Mouse (Mus musculus) thymus, postnatal 36 days (tissue): ENCODE data around the gene Zfp53.
A peak's percentile ranks its signal among the peaks of the same experiment; 100 is the strongest.
"Not testable (repeated sequence)": the region's sequence is repeated elsewhere in the genome, so short reads cannot be mapped to it uniquely, and the experiment has no call there.

ENCODE experiments used
- DNase-seq, 2 experiments: peaks; one replicate each; pipeline ENCODE4 v3.0.0; 2022; ENCODE audit warnings: mixed read lengths in 2 of 2

Gene Zfp53

DNA sequence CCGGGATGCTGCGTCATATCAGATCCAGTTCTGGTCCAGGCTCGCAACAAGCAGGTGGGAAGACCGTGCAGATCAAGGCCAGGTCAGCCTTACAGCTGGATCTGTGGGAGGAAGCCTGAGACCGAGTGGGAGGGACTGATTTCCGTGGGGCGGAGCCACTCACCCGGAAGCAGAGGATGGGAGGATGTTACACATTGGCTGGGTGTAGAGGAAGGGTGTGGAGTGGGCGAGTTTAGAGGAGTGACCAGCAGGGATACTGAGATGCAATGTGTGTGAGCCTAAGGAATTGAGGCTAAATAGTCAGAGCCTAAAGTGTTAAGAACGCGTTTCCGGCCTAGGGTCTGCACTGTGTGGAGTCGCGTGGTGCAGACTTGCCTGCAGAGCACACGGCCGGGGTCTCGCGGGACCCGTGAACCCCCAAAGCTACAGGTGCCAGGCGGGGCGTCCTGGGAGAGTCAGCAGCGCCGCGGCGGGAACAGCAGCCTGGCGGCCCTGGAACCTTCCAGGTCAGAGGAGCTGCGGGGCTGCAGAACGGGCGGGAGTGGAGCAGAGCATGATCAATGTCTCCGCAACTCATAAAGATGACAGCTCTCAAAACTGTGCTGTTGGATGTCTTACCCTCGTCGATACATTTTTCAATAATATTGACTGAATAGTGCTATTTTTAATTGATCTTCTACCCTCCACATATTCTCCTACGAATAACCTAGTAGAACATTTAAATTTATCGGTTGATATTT, at the start of gene Zfp53:
Gene Zfp53 (plus strand): TSS at position 239 of the 740 bp plus-strand sequence.
- DNase-seq, result peak; percentile 86 to 88

DNA sequence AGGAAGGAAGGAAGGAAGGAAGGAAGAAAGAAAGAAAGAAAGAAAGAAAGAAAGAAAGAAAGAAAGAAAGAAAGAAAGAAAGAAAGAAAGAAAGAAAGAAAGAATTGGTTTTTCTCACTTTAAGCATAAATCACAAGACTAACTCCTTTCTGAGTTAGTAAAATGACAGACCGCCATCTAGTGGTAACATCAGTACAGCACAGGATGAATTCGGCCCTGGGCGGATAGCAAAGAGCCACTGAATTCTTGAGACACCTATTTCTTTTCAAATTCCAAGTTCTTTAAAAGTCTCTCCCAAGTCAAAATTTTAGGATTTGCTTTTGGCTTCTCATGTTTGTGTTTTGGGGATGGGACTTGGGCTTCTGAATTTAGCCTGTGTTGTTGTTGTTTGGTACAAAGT, 39.1 kb upstream of the Zfp53 start:
- DNase-seq, result peak; percentile 68

- peak; percentile 89 to 95 for DNase-seq
These were observed 38.6 kb upstream of the Zfp53 start, which contains the start of gene Zfp51 for GRCm38 (mm10) chr17:21450138-21450704. Gene Zfp51 (plus strand): TSS chr17:21450374.

DNA sequence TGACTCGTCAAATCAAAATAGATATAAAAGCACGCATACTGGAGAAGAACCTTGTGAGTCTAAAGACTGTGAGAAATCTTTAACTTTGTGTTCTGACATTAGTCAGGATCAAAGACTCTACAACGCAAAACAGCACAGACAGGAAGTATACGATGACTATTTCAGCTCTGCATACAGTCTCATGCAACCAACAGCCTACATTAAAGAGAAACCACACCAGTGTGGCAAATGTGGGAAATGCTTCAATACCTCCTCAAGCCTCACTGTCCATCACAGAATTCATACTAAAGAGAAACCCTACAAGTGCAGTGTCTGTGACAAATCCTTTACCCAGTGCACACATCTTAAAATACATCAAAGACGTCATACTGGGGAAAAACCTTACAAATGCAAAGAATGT, 25.2 kb upstream of the Zfp53 start:
- DNase-seq, result no peak

DNA sequence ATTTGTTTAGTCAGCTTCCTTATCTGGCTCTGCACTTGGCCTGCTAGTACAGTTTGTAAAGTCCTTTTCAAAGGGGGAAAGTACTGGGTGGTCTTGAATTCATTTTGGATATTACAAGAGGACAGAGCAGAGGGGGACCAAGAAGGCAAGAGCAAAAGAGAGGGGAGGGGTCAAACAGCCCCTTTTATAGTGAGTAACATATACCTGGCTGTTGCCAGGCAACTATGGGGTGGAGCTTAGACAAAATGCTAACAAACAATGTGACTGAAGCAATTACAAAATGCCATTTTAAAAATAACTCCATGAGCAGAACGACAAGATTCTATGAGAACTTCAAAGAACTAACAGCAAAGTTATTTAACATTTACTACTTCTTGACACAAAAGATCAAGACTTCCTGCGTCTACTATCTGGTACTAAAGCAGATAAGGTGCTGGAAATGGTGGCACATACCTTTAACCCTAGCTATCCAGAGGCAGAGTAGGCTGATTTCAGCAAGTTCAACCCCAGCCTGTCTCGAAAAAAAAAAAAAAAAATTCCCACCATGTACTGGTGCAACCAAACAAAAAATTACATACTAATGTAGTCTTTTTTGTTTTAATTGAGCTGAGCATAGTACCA, 16.7 kb upstream of the Zfp53 start:
- no peak for DNase-seq

DNA sequence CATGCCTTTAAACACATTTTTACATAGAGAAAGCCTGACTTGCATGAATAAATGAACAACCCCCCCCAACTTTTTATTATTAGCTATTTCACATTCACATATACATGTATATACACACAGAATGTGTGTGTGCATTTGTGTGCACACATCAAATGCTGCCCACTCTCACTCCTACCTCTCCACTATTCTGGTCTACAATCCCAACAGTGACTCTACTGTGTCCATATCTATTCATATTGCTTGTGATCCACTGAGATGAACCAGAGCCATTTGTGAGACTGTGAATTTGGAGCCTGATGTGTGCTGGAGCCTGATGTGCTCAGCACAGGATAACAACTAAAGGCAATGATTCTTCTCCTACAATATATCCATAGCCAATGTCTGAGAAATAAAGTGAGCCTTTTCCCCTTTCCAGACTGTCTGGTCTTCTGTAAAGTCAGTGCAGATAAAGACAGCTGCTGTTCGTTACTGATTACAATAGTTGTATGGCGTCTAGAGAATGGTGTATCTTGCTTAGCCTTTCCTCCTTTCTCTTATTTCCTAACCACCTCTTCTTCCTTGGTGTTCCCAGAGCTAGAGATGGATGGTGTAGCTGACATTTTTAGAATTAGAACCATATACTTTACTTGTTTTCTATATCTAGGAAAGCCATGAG, 16.0 kb upstream of the Zfp53 start:
- no peak for DNase-seq

DNA sequence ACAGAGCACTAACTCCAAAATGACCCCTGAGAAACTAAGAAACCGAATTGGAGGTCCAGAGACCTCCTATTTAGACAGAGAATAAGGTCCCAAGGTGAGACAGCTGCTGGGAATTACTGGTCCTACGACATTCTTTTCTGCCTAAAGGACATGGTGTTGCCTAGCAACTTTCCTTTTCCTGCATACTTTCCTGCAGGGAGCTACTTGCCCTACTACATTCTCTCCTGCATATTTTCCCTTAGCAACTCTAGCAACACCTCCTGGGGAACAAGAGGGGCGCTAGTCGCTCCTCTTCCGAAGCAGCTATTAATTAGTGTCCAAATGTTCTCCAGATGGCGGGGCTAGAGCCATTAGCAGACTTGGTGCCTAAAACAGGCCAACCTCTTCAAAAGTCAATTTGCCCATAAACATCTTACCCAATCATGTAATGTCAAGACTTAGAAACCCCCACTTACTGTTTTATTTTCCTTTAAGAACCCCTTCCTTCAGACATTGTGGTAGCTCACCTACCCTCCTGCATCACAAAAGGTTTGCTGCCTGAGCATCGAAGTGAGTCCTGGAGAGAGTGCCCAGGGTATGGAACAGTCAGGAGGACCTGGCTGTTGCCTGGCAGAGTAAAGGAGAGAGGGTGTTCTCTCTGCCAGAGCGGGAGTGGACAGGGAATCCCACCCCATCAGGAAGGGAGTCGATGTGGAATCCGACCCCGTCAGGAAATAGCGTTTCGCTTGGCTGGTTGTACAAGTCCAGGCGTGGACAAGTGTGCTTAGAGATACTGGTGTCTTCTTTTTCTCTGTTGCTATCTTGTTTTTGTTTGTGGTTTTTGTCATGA, 15.2 kb upstream of the Zfp53 start:
- DNase-seq, result peak in 1 of 2 experiments; percentile 16

- DNase-seq, result peak; percentile 20 to 45
These were observed 14.1 kb upstream of the Zfp53 start for GRCm38 (mm10) chr17:21474729-21475128.

DNA sequence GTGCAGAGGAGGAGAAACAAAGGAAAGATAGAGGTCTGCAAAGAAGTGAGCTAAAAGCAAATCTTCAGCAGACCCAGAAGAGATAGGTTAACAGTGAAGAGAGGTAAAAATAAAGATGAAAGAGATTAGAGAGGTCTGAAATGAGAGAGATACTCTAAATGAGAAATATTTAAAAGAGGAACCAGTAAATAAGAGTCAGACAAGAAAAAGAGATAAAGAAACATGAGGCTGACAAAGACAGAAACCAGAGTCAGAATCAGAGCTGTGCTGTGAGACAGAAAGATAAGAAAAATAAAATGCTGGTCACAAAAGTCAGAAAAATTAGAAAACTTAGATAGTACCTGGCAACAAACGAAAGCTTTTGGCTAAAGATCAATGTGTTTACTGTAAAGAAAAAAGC, 13.5 kb upstream of the Zfp53 start:
- not testable (repeated sequence) for DNase-seq

DNA sequence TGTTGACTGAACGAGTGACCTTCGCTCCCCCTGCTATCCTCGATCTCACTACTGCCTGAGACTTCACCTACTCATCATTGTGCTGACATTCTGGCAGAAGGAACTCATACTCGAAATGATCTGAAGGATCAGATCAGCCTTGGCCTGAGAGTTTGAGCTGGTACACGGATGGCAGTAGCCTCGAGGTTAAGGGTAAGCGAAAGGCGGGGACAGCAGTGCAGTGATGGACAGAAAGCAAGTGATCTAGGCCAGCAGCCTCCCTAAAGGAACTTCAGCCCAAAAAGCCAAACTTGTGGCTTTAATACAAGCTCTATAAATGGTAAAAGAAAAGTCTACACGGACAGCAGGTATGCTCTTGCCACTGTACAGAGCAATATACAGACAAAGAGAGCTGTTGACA, 12.4 kb upstream of the Zfp53 start:
- DNase-seq, result not testable (repeated sequence)

DNA sequence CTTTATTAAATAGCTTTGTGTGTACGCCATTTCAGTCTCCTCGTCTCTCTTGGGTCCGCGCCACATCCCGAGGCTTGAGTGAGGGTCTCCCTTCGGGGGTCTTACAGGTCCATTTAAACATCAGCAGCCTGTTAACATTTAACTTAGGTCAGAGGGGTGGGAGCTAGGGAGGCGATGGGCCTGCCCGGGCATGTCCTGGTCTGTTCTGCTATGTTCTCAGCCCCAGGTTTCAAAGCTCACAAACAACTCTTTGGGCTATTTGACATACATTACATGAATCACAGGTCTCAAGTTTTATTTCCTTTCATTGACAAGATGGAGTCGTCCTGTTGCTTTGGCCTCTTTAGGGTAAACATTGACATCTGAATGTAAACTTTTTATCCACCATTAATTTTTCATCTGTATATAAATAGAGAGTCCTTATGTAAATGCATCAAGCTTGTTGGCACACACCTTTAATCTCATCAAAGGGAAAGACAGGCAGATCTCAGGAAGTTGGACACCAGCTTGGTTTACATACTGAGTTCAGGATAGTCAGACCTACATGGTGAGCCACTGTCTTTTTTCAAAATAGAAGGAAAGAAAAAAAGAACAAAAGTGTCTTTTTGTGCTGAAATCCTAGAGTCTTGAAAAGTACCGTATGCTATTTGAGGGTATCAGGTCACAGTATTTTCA, 10.6 kb upstream of the Zfp53 start:
- DNase-seq, result not testable (repeated sequence)

DNA sequence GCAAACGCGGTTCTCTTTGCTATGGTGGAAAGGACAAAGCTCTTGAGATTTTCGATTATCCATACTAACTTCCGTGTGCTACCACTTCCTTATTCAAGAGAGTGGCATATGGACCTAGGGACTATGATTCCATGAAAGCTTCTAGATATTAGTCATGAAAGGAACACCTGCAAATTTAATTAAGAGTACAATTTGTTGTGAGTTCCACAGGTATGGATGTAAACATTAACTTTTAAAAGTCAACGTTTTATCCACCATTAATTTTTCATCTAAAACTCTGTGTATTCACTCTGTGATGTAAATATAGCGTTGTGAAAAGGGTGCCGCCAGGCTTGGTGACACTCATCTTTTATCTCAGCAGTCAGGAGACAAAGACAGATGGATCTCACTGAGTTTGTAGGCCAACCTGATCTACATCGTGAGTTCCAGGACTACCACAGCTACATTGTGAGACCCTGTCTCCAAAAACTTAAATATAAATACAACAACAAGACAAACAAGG, 753 bp downstream of the Zfp53 start:
- no peak for DNase-seq

- no peak for DNase-seq
These were observed 12.6 kb downstream of the Zfp53 start for GRCm38 (mm10) chr17:21501365-21501764.

DNA sequence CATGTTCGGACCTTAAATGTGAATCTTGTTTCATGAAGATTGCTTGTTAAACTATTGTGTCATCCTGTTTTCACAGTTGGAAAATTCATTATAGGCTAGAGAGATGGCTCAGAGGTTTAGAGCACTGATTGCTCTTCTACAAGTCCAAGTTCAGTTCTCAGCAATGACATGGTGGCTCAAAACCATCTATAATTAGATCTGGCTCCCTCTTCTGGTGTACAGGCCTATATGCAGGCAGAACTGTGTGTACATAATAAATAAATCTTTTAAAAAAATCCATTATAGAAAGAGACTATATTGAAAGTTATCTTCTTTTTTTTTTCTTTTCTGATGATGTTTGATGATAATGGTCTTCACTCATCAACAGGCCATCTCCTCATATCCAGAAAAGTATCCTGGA, 15.7 kb downstream of the Zfp53 start:
- no peak for DNase-seq

GRCm38 (mm10) chr17:21506258-21506657, 17.5 kb downstream of the Zfp53 start:
- DNase-seq, result no peak

GRCm38 (mm10) chr17:21509756-21510155, 21.0 kb downstream of the Zfp53 start:
- DNase-seq, result no peak

GRCm38 (mm10) chr17:21515403-21516105, 26.8 kb downstream of the Zfp53 start:
- peak; percentile 52 to 54 for DNase-seq

DNA sequence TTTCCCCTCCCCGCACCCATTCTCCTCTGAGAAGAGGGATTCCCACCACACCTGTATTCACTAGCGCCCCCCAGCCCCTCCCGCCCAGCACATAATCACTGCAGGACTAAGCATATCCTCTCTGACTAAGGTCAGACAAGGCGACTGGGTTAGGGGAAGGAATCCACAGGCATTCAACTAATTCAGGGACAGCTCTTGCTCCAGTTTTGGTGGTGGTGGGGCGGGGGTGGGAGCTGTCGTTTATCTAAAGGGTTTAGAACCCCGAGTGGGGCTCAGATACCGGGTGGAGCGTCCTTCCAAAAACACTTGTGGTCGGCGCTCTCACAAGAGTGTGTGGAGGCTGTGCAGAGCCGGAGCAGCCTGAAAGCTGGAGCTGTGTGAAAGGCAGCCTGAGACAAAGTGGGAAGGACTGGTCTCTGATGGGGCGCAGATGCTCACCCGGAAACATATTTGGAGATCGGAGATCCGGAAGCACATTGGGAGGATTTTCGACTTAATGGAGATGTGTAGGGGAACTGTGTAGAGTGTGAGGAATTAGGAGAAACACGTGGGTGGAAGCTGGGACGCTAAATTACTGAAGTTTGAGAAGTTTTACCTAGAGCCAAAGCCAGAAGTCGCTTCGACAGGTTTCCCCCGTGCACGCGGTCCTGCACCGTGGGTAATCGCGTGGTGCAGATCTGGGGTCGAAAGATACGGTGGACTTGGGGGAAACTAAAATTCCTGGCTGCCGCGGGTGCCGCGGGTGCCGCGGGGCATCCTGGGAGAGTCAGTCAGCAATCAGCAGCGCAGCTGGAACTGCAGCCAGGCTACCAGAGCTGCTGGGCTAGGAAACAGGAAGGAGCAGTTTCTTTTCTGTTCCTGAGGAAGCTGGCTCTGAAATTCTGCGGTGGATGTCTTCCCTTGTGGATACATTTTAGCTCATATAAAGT, 27.7 kb downstream of the Zfp53 start:
- peak; percentile 49 to 57 for DNase-seq

DNA sequence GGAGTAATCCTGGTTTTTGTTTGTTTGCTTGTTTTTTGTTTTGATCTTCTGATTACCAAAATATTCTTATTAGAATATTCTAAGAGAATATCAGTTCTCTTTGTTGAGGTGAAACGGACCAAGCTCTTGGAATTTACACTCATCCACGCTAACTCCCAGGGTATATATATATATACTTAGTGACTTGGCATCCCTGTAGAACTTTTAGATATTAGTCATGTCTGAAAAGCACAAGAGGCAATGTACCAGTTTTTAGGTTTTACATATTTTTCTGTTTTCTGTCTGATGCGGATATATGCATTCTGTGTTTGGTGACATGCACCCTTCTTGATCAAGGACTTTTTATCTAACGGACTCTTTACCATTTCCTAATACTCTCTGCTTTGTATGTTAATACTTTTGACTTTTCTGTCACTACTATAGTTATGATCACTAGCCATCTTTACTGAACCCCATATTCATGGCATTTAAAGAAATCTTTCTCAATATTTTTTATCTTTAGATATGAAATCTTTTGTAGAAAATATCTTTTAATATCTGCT, 28.4 kb downstream of the Zfp53 start:
- no peak for DNase-seq

DNA sequence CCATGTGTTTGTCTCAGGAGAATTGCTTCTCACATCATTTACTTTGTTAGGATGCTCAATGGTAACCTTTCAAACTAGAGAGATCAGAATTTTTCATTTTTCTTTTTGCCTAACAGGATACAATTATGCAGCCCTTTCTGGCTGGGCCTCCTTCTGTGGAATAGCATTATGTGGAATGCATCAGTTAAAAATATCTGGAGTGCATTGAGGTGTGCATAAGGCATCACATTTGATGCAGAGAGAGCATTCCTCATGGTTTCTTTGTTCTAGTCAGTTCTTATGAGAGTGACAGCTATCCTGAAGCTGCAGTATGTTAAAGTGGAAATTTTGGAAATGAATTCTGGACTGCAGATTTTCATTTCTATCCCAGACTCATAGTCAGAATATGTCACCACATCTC, 37.5 kb downstream of the Zfp53 start:
- DNase-seq, result no peak
